Mouse (Mus musculus) stomach, postnatal 0 days (tissue): Measurements from ENCODE around the gene Usb1.

Experiments used
- CTCF ChIP-seq: IDR thresholded peaks from 2 replicates; pipeline ENCODE4 v1.5.1; 2016; ENCODE audit warnings: antibody characterized with exemption, low read depth, mild to moderate bottlenecking, moderate library complexity
- EP300 ChIP-seq: optimal IDR thresholded peaks from 2 replicates; pipeline ENCODE3; 2016; ENCODE audit warnings: antibody characterized with exemption

DNA sequence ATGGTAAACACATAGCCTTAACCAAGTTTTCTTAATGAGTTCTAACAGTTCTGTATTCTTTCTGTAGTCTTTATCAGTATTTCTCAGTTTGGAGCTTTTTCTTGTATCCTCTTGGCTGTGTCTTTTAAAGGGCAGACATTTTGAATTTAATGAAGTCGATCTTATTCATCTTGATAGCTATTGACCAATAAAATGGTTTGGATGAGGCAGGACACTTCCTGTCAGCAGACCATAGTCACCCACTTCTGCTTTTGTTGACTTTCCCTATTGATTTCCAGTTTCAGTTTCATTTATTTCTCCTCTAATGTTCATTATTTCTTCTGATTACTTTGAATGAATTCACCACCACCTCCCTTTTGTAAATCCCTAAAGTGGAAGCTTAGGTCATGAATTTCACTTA is 3.6 kb downstream of the Usb1 start:
- TF ChIP-seq EP300 (no peak), CTCF (no peak)
